Mouse (Mus musculus): ENCODE results near the gene Gm8229.
"Not testable (repeated sequence)": the region's sequence is repeated elsewhere in the genome, so short reads cannot be mapped to it uniquely, and the experiment has no call there.

Gene Gm8229

DNA sequence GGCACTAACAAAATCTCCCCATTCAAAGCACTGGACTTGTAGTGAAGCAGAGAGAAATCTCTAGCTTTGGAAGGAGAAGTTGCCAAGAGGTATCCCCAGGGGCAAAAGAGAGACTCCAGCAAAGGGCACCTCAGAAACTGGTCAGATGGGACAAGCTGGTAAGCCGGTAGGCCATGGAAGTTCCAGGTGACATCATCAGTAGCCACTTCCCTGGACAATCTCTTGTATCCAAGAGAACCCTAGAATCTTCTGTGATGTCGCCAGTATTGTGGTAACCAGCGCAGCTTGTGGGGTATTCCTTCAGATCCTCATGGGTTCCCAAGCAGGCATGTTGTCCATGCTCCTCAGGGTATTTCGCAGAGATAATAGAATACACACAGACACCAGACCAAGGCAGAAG is at the start of gene Gm8229:
Gene Gm8229, plus strand, starts transcription at position 301 of the 400 bp plus-strand sequence.
- not testable (repeated sequence) for DNase-seq (ENCODE audit: extremely low read depth, insufficient read length, low spot score)

GRCm38 (mm10) chr14:44338484-44338883 is 26.7 kb upstream of the Gm8229 start, which contains the start of gene Gm5930:
Gm5930 (minus strand) TSS chr14:44338584.
- not testable (repeated sequence) for DNase-seq (ENCODE audit: extremely low read depth, insufficient read length, low spot score)

- DNase-seq (ENCODE audit: extremely low read depth, insufficient read length, low spot score) = not testable (repeated sequence)
Measured at GRCm38 (mm10) chr14:44361416-44361815, 3.7 kb upstream of the Gm8229 start.

DNA sequence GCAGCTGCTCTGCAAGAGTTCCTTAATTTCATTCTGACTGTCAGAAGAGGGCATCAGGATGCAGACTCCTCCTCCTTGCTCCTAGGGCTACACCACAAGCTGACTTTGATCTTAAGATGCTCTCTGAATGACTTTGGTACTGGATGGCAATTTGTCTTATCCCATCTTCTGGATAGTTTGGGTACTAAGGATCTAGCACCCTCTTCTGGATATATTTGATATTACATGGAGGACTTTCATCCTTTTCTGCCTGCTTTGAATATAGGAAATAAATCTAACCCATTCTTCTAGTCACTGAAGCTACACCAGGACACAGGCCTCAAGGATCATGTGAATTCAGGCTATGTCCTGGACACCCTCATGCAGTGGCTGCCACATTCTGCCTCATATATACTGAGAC is 2.9 kb upstream of the Gm8229 start:
- not testable (repeated sequence) for DNase-seq (ENCODE audit: extremely low read depth, insufficient read length, low spot score)

GRCm38 (mm10) chr14:44384233-44384632 is 19.1 kb downstream of the Gm8229 start:
- not testable (repeated sequence) for DNase-seq (ENCODE audit: extremely low read depth, insufficient read length, low spot score)

GRCm38 (mm10) chr14:44410588-44410987 is 45.4 kb downstream of the Gm8229 start, which contains the start of gene Gm3371:
Gm3371 (minus strand) TSS chr14:44410688.
- DNase-seq (ENCODE audit: extremely low read depth, insufficient read length, low spot score) = not testable (repeated sequence)

All from 3134 (cell line).